Mouse (Mus musculus) Patski (cell line): Measurements from ENCODE around the gene Nudt4. TPM values are rescaled to one million over a fixed set of nuclear protein-coding genes. Genes with fewer than 3 reads are reported as not detected.
A peak's percentile ranks its signal among the peaks of the same experiment; 100 is the strongest.

Source experiments
- ATAC-seq: fragments of 100-300 bp; one replicate; pipeline ENCODE4 v1.8.0; 2021
- CTCF ChIA-PET: fragments of 350-600 bp; sonication (Branson Sonifier 250); formaldehyde crosslinking; loops from one replicate; lab custom pipeline; 2022; ENCODE audit warnings: inconsistent platforms; lab: Charles Lee
- POLR2A ChIA-PET: fragments of 350-600 bp; sonication (Branson Sonifier 250); formaldehyde crosslinking; loops from one replicate; lab custom pipeline; 2022; ENCODE audit warnings: antibody characterized with exemption, inconsistent platforms; lab: Charles Lee
- DNase-seq: peaks from one replicate; pipeline ENCODE4 v3.0.0-alpha.2; 2011; ENCODE audit warnings: low read depth, low spot score
- H3K27me3 ChIP-seq: fragments of 371-371 bp; one replicate; pipeline ENCODE4 v1.5.1; 2021
- CTCF ChIP-seq: fragments of 100-300 bp; IDR thresholded peaks from one replicate; pipeline ENCODE4 v1.5.1; 2021
- in situ Hi-C: fragments of 300-500 bp; cut with MboI; formaldehyde crosslinking; loops from 3 replicates; pipeline ENCODE4 v1.11.1; 2018; ENCODE audit warnings: low pct_unique_long_range_greater_than_20kb, mixed read lengths
- polyA plus RNA-seq: library from polyadenylated mRNA; unstranded; gene quantifications from one replicate; pipeline ENCODE4 v1.2.3, GENCODE M21; 2021

Gene Nudt4
- polyA plus RNA-seq, 1 experiment from 2014 or later, result 68.6 TPM

DNA sequence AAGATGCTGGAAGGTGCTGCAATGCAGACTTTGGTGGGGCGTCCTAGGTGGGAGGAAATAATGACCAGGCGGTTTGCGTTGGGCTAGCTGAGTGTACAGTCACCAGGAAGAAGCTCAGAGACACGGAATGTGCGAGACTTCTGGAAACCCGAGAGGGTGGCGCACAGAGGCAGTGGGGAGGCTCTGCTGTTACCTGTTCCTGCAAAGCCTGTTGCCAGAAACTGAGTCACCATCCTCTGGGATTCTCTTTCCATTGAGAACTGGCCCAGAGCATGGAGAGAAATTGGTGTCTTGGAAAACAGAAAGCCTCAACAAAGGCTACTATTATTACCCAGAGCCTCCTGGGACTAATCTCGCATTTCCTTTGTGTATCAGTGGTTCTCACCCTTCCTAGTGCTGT lies 55.8 kb downstream of the Nudt4 start:
- no peak for DNase-seq
- in situ Hi-C loops, result no loop called here
- TF ChIP-seq CTCF, result no peak
- ATAC-seq, result no peak
- ChIA-PET POLR2A (no interaction called here), CTCF (no interaction called here)
- no peaks in the 10 kb centered on the region for H3K27me3 ChIP-seq

DNA sequence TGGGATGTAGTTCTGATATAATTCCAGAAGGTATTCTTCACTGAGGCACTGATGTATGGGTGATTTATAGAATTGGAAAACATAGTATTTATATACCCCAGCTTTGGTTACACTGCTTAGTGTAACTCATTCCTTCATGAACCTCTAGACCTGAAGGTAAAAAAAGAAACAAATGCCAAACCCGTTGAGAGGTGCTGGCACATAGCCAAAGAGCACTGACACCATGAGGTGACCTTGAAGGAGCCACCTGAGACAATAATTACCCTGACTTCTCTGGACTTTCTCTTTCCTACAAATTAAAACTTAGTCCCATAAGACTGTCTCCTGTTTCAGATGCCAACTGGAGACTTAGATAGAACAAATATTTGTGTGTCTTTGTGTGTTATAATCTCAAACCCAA lies 59.6 kb downstream of the Nudt4 start:
- H3K27me3 ChIP-seq, result no peaks in the 10 kb centered on the region
- in situ Hi-C loops, result loop anchor here (5.0 kb wide), 1 partner anchor 388 kb away; no protein-coding TSS in a partner anchor
- ATAC-seq (no peak), DNase-seq (no peak)
- CTCF ChIA-PET, result interaction anchor here (1.4 kb wide), 1 partner anchor 10 kb away, joined by 4 read pairs; no protein-coding TSS in a partner anchor
- POLR2A ChIA-PET, result interaction anchor here (1.1 kb wide), 1 partner anchor 9 kb away, joined by 3 read pairs; no protein-coding TSS in a partner anchor
- TF ChIP-seq CTCF, result no peak

- H3K27me3 ChIP-seq, result no peaks in the 10 kb centered on the region
- in situ Hi-C loops, result loop anchor here (5.0 kb wide), 1 partner anchor 389 kb away; no protein-coding TSS in a partner anchor
- ChIA-PET CTCF (interaction anchor here (1.4 kb wide), 1 partner anchor 10 kb away, joined by 4 read pairs; no protein-coding TSS in a partner anchor), POLR2A (interaction anchor here (1.1 kb wide), 1 partner anchor 10 kb away, joined by 3 read pairs; no protein-coding TSS in a partner anchor)
- no peak for TF ChIP-seq CTCF
- ATAC-seq, result no peak
- DNase-seq, result no peak
Observed at GRCm38 (mm10) chr10:95503443-95504235, 60.3 kb downstream of the Nudt4 start.

- no peaks in the 10 kb centered on the region for H3K27me3 ChIP-seq
- DNase-seq (no peak), ATAC-seq (peak; percentile 91)
- ChIA-PET POLR2A (interaction anchor here (0.5 kb wide), 1 partner anchor 206 kb away, joined by 4 read pairs; no protein-coding TSS in a partner anchor), CTCF (interaction anchor here (0.9 kb wide), 1 partner anchor 12 kb away, joined by 3 read pairs; no protein-coding TSS in a partner anchor)
- TF ChIP-seq CTCF, result no peak
- in situ Hi-C loops, result loop anchor here (5.0 kb wide), 1 partner anchor 391 kb away; no protein-coding TSS in a partner anchor
Observed at GRCm38 (mm10) chr10:95501463-95502081, 62.4 kb downstream of the Nudt4 start, which contains the start of gene Mrpl42. TSS of gene Mrpl42 (minus strand) at chr10:95501940.

DNA sequence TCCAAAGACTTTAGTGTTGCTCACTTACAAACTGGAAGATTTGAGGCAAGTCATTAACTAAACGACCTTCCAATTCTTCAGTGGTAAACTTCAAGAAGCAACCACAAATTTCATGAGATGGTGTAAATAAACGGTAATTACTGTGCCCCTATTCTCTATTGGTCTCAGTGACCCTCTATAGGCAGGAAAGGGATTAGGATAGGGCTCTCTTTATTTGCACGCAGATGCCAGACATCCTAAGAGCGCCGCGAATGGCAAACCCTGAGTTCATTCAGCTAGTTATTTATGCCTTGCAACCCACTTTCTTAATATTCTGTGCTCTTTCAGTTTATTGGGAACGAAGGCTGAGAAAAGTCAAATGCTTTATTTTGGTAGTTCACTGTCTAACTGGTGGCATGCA lies 62.9 kb downstream of the Nudt4 start:
- POLR2A ChIA-PET, result no interaction called here
- DNase-seq, result no peak
- in situ Hi-C loops, result loop anchor here (5.0 kb wide), 1 partner anchor 391 kb away; no protein-coding TSS in a partner anchor
- no peak for TF ChIP-seq CTCF
- CTCF ChIA-PET, result no interaction called here
- H3K27me3 ChIP-seq, result no peaks in the 10 kb centered on the region
- no peak for ATAC-seq

Other genes with a start within 250 kb of the Nudt4 start
- 9.4 TPM for gene Cradd, start 240.0 kb downstream of the Nudt4 start, polyA plus RNA-seq
- gene Socs2, start 147.0 kb downstream of the Nudt4 start, polyA plus RNA-seq, result 42.7 TPM
- gene Mrpl42, start 62.2 kb downstream of the Nudt4 start, polyA plus RNA-seq, result 198 TPM
- gene Ube2n, start 49.0 kb downstream of the Nudt4 start, polyA plus RNA-seq, result 132 TPM
- 9.5 TPM for gene Anapc15-ps, start 109.3 kb upstream of the Nudt4 start, polyA plus RNA-seq